Mouse (Mus musculus) small intestine, adult 10 weeks (tissue): ENCODE data around the gene Gm4952. TPM values are rescaled to one million over a fixed set of nuclear protein-coding genes. Genes with fewer than 3 reads are reported as not detected.

Experiments used
- polyA plus RNA-seq: library from polyadenylated mRNA; stranded (reverse); fragments of 350-450 nt; fragmentation: Illumina TruSeq; extraction: RNeasy Lipid Tissue Mini Kit (QIAGEN cat#74804); gene quantifications from one replicate; pipeline ENCODE4 v1.2.3, GENCODE M21; 2014; ENCODE audit warnings: low replicate concordance

The Gm4952 gene
- 1.7 TPM for polyA plus RNA-seq

GRCm38 (mm10) chr19:12599674-12600073, at the start of gene Gm4952:
Gm4952 (plus strand) TSS chr19:12599974.

GRCm38 (mm10) chr19:12633176-12633575, 33.4 kb downstream of the Gm4952 start, which contains the start of gene Glyat:
Glyat (plus strand) TSS chr19:12633308.

GRCm38 (mm10) chr19:12670139-12670538, 70.4 kb downstream of the Gm4952 start, which contains the start of gene Olfr1442:
Olfr1442 (plus strand) TSS chr19:12670439.

GRCm38 (mm10) chr19:12677812-12678211, 78.0 kb downstream of the Gm4952 start, which contains the start of gene Olfr1443:
Olfr1443 (plus strand) TSS chr19:12678112.

Other genes starting within 250 kb of the Gm4952 start
- gene Olfr1440, start 212.7 kb upstream of the Gm4952 start, polyA plus RNA-seq, result not detected
- not detected for gene Olfr1441, start 182.5 kb upstream of the Gm4952 start, polyA plus RNA-seq
- not detected for gene Pfpl, start 172.1 kb upstream of the Gm4952 start, polyA plus RNA-seq
- gene Mpeg1, start 139.2 kb upstream of the Gm4952 start, polyA plus RNA-seq, result 68.6 TPM
- 12.3 TPM for gene Dtx4, start 98.5 kb upstream of the Gm4952 start, polyA plus RNA-seq
- 37.2 TPM for gene Fam111a, start 54.2 kb upstream of the Gm4952 start, polyA plus RNA-seq
- gene Glyat, start 33.3 kb downstream of the Gm4952 start, polyA plus RNA-seq, result 1.3 TPM
- not detected for gene Olfr1442, start 70.5 kb downstream of the Gm4952 start, polyA plus RNA-seq
- gene Olfr1443, start 78.1 kb downstream of the Gm4952 start, polyA plus RNA-seq, result not detected
- gene Keg1, start 95.8 kb downstream of the Gm4952 start, polyA plus RNA-seq, result 0.93 TPM
- 2.5 TPM for gene Cntf, start 165.7 kb downstream of the Gm4952 start, polyA plus RNA-seq
- 170 TPM for gene Zfp91, start 196.2 kb downstream of the Gm4952 start, polyA plus RNA-seq
- gene Lpxn, start 196.2 kb downstream of the Gm4952 start, polyA plus RNA-seq, result 5.0 TPM
- not detected for gene Gm5244, start 246.7 kb downstream of the Gm4952 start, polyA plus RNA-seq